Mouse (Mus musculus) midbrain, embryonic 15.5 days (tissue): ENCODE data around the gene Pagr1a. TPM values are rescaled to one million over a fixed set of nuclear protein-coding genes. Genes with fewer than 3 reads are reported as not detected.

Experiments used
- ATAC-seq: fragments of 200-750 bp; cut with Nextera tagmentation; replicated peaks from 2 replicates; pipeline ENCODE4 v1.8.0; 2017; ENCODE audit warnings: moderate TSS enrichment
- H3K27ac ChIP-seq: fragments of 300-500 bp; sonication (generic); 2 replicates; pipeline ENCODE4 v1.5.1; 2015; ENCODE audit warnings: mild to moderate bottlenecking, inconsistent platforms
- H3K27me3 ChIP-seq: fragments of 300-500 bp; sonication (generic); replicated peaks from 2 replicates; pipeline ENCODE4 v1.6.1; 2015; ENCODE audit warnings: inconsistent platforms
- H3K36me3 ChIP-seq: fragments of 300-500 bp; sonication (generic); replicated peaks from 2 replicates; pipeline ENCODE4 v1.6.1; 2015; ENCODE audit warnings: inconsistent platforms
- H3K4me1 ChIP-seq: fragments of 300-500 bp; sonication (generic); 2 replicates; pipeline ENCODE4 v1.6.1; 2015; ENCODE audit warnings: inconsistent platforms
- H3K4me2 ChIP-seq: fragments of 300-500 bp; sonication (generic); 2 replicates; pipeline ENCODE4 v1.6.1; 2015; ENCODE audit warnings: inconsistent platforms, mild to moderate bottlenecking, moderate library complexity
- H3K4me3 ChIP-seq: fragments of 300-500 bp; sonication (generic); 2 replicates; pipeline ENCODE4 v1.5.1; 2015; ENCODE audit warnings: mild to moderate bottlenecking, inconsistent platforms
- H3K9ac ChIP-seq: fragments of 300-500 bp; sonication (generic); 2 replicates; pipeline ENCODE4 v1.6.1; 2015; ENCODE audit warnings: mild to moderate bottlenecking, inconsistent platforms
- H3K9me3 ChIP-seq: fragments of 300-500 bp; sonication (generic); 2 replicates; pipeline ENCODE4 v1.6.1; 2016; ENCODE audit warnings: inconsistent platforms
- WGBS: fragments of 180-500 bp; shearing (Covaris S2); methylation state at CpG from one replicate; pipeline ENCODE4 v1.1.7; 2015; ENCODE audit warnings: mixed read lengths; 5-methylcytosine and 5-hydroxymethylcytosine counted together
- polyA plus RNA-seq: library from polyadenylated mRNA; unstranded; fragments of >200 nt; fragmentation: Nextera tagmentation; extraction: Ambion mirVana; gene quantifications from 2 replicates; pipeline ENCODE4 v1.2.1, GENCODE M21; 2015

Pagr1a gene
- polyA plus RNA-seq, 1 experiment from 2014 or later = 46.9 TPM

DNA sequence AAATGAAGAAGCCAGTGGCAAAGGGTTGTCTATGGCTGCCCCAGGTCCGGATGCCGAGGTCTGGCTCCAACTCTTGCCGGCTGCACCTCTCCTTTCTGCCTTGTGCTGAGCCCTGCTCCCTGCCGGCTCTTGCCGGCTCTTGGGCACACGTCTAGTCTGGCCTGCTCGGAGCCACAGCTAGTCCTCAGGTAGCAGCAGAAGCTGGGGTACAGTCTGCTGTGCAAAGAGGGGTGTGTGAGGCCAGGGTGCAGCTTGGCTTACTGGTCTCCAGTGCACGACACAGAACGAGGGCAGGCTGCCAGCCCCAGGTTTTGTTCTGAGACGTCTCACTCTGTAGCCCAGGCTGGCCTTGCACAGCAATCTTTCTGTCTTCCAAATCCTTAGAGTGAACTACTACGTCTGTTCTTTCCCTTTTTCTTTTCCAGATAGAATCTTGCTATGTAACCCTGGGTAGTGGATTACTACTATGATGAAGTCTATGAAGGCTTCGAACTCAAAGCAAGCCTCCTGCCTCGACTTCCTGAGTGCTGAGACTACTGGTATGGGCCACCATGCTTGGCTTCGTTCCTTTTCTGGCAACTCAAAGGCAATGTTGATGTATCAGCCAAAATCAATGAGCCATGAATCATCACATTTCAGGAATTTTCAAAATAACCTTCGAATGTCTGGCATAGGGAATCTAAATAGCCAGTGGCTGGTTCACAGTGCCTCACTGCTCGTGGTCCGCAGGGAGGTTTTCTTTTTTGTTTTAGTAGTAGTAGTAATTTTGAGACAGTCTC is 7.7 kb downstream of the Pagr1a start:
- no peaks in the 10 kb centered on the region for H3K27me3 ChIP-seq
- H3K4me2 ChIP-seq = no peak overlapping the region
- peaks cover 9% of the 10 kb centered on the region for H3K4me1 ChIP-seq
- no peak for ATAC-seq
- 83% methylated on average over 17 of the region's 17 CpGs for WGBS
- no peak overlapping the region for H3K9ac ChIP-seq
- no peak overlapping the region for H3K27ac ChIP-seq
- no peak overlapping the region for H3K4me3 ChIP-seq
- 0 out of 2 replicates have a peak, but pooled peaks cover 8% of the 10 kb centered on the region for H3K36me3 ChIP-seq
- H3K9me3 ChIP-seq = no peaks in the 10 kb centered on the region

- 67% methylated on average over 9 of the region's 9 CpGs for WGBS
- no peak overlapping the region for H3K4me2 ChIP-seq
- H3K9ac ChIP-seq = no peak overlapping the region
- peak overlapping the region; percentile 40; the same call in 1 of the 2 replicates for H3K27ac ChIP-seq
- no peaks in the 10 kb centered on the region for H3K9me3 ChIP-seq
- peaks cover 2% of the 10 kb centered on the region; the same call in 1 of the 2 replicates for H3K4me1 ChIP-seq
- H3K27me3 ChIP-seq = no peaks in the 10 kb centered on the region
- H3K36me3 ChIP-seq = 0 out of 2 replicates have a peak, but pooled peaks cover 6% of the 10 kb centered on the region
- ATAC-seq = no peak
- H3K4me3 ChIP-seq = no peak overlapping the region
Observed at GRCm38 (mm10) chr7:127008239-127009019, 8.7 kb downstream of the Pagr1a start.

DNA sequence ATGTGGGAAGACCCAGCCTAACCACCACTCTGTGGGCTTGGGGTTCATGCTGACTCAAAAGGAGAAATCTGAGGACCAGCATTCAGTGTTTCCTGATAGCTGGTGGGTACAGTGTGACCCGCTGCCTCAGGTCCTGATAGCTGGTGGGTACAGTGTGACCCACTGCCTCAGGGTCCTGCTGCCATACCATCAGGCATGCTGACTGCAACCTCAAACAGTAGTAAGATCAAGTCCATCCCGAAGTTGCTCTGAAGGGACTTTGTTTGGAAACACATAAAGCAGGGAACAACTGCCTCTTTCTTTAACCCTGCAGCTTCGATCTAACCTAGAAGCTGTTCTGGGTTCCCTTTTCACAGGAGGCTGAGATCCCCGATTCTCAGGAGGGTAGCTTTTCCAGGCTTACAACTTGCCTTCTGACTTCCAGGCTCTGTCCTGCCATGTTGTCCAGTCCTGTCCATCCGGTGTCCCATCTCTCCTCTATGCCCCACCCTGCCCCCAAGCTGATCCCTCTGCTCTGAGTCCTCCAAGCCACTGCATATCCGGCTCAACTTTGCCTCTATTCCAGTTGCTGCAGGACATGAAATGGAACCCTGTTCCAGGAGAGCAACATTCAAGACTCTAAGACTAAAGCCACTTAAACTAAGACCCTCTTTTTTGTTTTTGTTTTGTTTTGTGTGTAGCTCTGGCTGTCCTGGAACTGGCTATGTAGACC is 9.7 kb downstream of the Pagr1a start:
- H3K4me3 ChIP-seq = no peak overlapping the region
- H3K27me3 ChIP-seq = no peaks in the 10 kb centered on the region
- no peaks in the 10 kb centered on the region for H3K9me3 ChIP-seq
- no peaks in the 10 kb centered on the region for H3K36me3 ChIP-seq
- no peak for ATAC-seq
- H3K27ac ChIP-seq = no peak overlapping the region
- no peaks in the 10 kb centered on the region for H3K4me1 ChIP-seq
- no peak overlapping the region for H3K4me2 ChIP-seq
- no peak overlapping the region for H3K9ac ChIP-seq
- 89% methylated on average over 6 of the region's 6 CpGs for WGBS

GRCm38 (mm10) chr7:127004122-127004875 is 12.9 kb downstream of the Pagr1a start:
- H3K36me3 ChIP-seq = no peaks in the 10 kb centered on the region
- H3K9ac ChIP-seq = no peak overlapping the region
- H3K4me1 ChIP-seq = no peaks in the 10 kb centered on the region
- H3K9me3 ChIP-seq = no peaks in the 10 kb centered on the region
- no peak overlapping the region for H3K4me2 ChIP-seq
- H3K27ac ChIP-seq = no peak overlapping the region
- ATAC-seq = no peak
- 93% methylated on average over 4 of the region's 4 CpGs for WGBS
- no peaks in the 10 kb centered on the region for H3K27me3 ChIP-seq
- no peak overlapping the region for H3K4me3 ChIP-seq

- Histone ChIP-seq H3K9me3 (no peaks in the 10 kb centered on the region), H3K4me1 (no peaks in the 10 kb centered on the region), H3K36me3 (no peaks in the 10 kb centered on the region), H3K4me3 (no peak overlapping the region), H3K27me3 (no peaks in the 10 kb centered on the region), H3K27ac (no peak overlapping the region), H3K4me2 (no peak overlapping the region), H3K9ac (no peak overlapping the region)
- no peak for ATAC-seq
- WGBS = 94% methylated on average over 5 of the region's 5 CpGs
Observed at GRCm38 (mm10) chr7:127003620-127004019, 13.5 kb downstream of the Pagr1a start.

GRCm38 (mm10) chr7:126999568-126999967 is 17.6 kb downstream of the Pagr1a start:
- Histone ChIP-seq H3K36me3 (no peaks in the 10 kb centered on the region), H3K4me3 (no peak overlapping the region), H3K9me3 (no peaks in the 10 kb centered on the region), H3K27me3 (no peaks in the 10 kb centered on the region), H3K4me2 (no peak overlapping the region), H3K27ac (no peak overlapping the region), H3K4me1 (no peaks in the 10 kb centered on the region), H3K9ac (no peak overlapping the region)
- no peak for ATAC-seq
- WGBS = 85% methylated on average over 10 of the region's 10 CpGs

DNA sequence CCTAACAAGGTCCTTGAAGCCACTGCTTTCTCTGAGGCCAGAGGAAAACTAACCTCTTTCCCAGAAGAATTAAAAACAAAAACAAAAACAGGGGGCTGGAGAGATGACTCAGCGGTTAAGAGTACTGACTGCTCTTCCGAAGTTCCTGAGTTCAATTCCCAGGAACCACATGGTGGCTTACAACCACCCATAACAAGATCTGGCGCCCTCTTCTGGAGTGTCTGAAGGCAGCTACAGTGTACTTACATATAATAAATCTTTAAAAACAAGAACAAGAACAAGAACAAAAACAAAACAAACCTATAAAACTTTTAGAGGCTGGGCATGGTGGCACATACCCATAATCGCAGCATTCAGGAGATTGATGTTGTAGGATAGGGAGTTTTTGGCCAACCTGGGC is 20.7 kb downstream of the Pagr1a start:
- no peaks in the 10 kb centered on the region for H3K36me3 ChIP-seq
- H3K4me1 ChIP-seq = no peaks in the 10 kb centered on the region
- H3K27me3 ChIP-seq = no peaks in the 10 kb centered on the region
- no peak overlapping the region for H3K27ac ChIP-seq
- H3K9ac ChIP-seq = no peak overlapping the region
- 82% methylated on average over 4 of the region's 4 CpGs for WGBS
- no peaks in the 10 kb centered on the region for H3K9me3 ChIP-seq
- no peak for ATAC-seq
- no peak overlapping the region for H3K4me2 ChIP-seq
- H3K4me3 ChIP-seq = no peak overlapping the region

DNA sequence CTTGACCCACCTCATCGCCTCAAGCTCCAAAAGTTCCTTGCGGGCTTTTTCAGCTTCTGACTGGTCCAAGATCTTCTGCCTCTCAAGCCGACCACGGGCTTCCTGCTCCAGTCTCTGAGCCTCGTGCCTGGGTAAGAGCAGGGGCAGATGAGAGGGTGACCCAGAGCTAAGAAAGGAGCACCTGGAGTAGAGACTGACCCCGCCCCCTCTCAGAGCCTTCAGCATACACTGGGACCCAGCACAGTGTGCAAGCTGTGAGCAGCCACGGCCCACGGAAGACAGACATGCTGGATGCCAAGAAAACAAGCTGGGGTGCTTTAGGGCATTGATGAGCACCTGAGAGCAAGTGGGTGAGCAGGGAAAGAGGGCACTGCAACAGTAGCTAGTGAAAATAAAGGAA is 28.3 kb downstream of the Pagr1a start:
- WGBS = 72% methylated on average over 8 of the region's 8 CpGs

DNA sequence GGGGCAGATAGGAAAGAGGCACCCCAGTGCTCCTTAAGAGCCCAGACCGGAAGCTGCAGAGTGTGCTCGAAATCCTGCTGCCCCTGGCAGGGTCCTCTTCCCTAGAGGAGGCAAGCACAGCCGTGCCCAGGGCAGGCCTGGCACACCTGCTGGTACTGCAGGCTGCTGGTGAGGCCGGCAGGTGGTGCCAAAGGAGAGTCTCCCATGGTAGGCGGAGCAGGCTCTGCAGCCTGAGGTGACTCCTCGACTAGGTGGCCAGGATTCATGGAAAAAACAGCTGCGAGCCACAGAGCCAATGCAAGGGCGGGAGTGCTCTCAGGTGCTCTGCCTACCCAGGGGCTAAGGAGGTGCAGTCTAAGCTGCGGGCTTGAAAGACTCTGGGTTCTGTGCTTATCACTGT is 30.8 kb downstream of the Pagr1a start:
- no peaks in the 10 kb centered on the region for H3K9me3 ChIP-seq
- no peak overlapping the region for H3K4me2 ChIP-seq
- H3K36me3 ChIP-seq = 0 out of 2 replicates have a peak, but pooled peaks cover 2% of the 10 kb centered on the region
- H3K4me1 ChIP-seq = no peaks in the 10 kb centered on the region
- no peak overlapping the region for H3K9ac ChIP-seq
- WGBS = 41% methylated on average over 9 of the region's 9 CpGs
- no peak overlapping the region for H3K27ac ChIP-seq
- no peak for ATAC-seq
- no peak overlapping the region for H3K4me3 ChIP-seq
- no peaks in the 10 kb centered on the region for H3K27me3 ChIP-seq

More for the DNA sequence above, 28.3 kb downstream of the Pagr1a start:
- Histone ChIP-seq H3K36me3 (no peaks in the 10 kb centered on the region), H3K9me3 (no peaks in the 10 kb centered on the region), H3K27ac (no peak overlapping the region), H3K4me2 (no peak overlapping the region), H3K9ac (no peak overlapping the region), H3K27me3 (no peaks in the 10 kb centered on the region), H3K4me1 (no peaks in the 10 kb centered on the region), H3K4me3 (no peak overlapping the region)
- ATAC-seq = no peak

- Histone ChIP-seq H3K36me3 (peaks cover 7% of the 10 kb centered on the region; the same call in 1 of the 2 replicates), H3K4me1 (no peaks in the 10 kb centered on the region), H3K27ac (no peak overlapping the region), H3K9ac (no peak overlapping the region), H3K4me2 (no peak overlapping the region), H3K4me3 (no peak overlapping the region), H3K9me3 (no peaks in the 10 kb centered on the region), H3K27me3 (no peaks in the 10 kb centered on the region)
- 65% methylated on average over 10 of the region's 10 CpGs for WGBS
- no peak for ATAC-seq
Observed at GRCm38 (mm10) chr7:126984667-126985444, 32.3 kb downstream of the Pagr1a start.

- H3K27ac ChIP-seq = no peak overlapping the region
- no peak overlapping the region for H3K4me3 ChIP-seq
- no peak overlapping the region for H3K4me2 ChIP-seq
- WGBS = 88% methylated on average over 7 of the region's 7 CpGs
- H3K9ac ChIP-seq = no peak overlapping the region
- peaks cover 4% of the 10 kb centered on the region; the same call in 1 of the 2 replicates for H3K4me1 ChIP-seq
- H3K27me3 ChIP-seq = no peaks in the 10 kb centered on the region
- H3K9me3 ChIP-seq = no peaks in the 10 kb centered on the region
- no peak for ATAC-seq
- H3K36me3 ChIP-seq = peaks cover 24% of the 10 kb centered on the region; the same call in 1 of the 2 replicates
Observed at GRCm38 (mm10) chr7:126983113-126983512, 34.0 kb downstream of the Pagr1a start.
